18 mouse cellular contexts compared by ENCODE assay signal in the genomic region with DNA sequence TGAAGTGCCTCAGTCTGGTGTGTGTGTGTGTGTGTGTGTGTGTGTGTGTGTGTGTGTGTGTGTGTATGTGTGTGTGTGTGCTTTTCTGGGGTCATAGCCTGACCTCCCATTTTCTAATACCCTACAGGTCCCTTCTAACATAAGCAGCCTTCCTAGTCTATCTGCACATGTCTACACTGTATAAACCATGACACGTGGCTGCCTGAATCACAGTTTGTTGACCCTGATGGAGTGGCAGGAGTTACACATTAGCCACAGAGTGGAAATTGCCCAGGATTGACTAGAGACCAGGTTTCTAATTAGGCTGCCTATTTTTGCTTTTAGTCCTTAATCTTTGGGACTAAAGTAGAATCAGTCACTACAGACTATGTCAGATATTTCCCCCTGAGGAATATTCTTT. TPM values are rescaled to one million over a fixed set of nuclear protein-coding genes. Genes with fewer than 3 reads are reported as not detected.
DNase-seq lines count a peak whose midpoint lies in the region; ATAC-seq lines count a peak whose summit lies in the region.
"Had no signal": no experiment of that assay in that cellular context is flagged by ENCODE, and none has a peak within 500 bp of the region (broad histone marks: within the 10 kb centered on the region; RNA-seq: fewer than 3 reads in every experiment).

No protein-coding gene starts in this region.

- no peak overlapping the region for H3K4me3 ChIP-seq in liver, embryonic 12.5 days
- H3K4me3 ChIP-seq in stomach, embryonic 14.5 days (ENCODE audit: low read depth, low read length), result no peak overlapping the region
- H3K4me3 ChIP-seq: embryonic facial prominence, embryonic 12.5 days; heart, embryonic 12.5 days; midbrain, embryonic 13.5 days had no signal

- H3K27ac ChIP-seq in liver, embryonic 12.5 days, result no peak overlapping the region
- H3K27ac ChIP-seq in stomach, embryonic 14.5 days (ENCODE audit: low read length), result no peak overlapping the region
- H3K27ac ChIP-seq: embryonic facial prominence, embryonic 12.5 days; macrophage; midbrain, embryonic 13.5 days had no signal

- no peaks in the 10 kb centered on the region for H3K27me3 ChIP-seq in liver, embryonic 12.5 days (replicated peaks)
- H3K27me3 ChIP-seq in stomach, embryonic 14.5 days (ENCODE audit: control insufficient read depth, insufficient read depth, low read length), result no peaks in the 10 kb centered on the region
- H3K27me3 ChIP-seq: embryonic facial prominence, embryonic 12.5 days; midbrain, embryonic 13.5 days had no signal

- peak; percentile 64; the same call in 1 of the 2 replicates for ATAC-seq in liver, embryonic 12.5 days
- ATAC-seq in stomach, embryonic 14.5 days (ENCODE audit: insufficient number of reproducible peaks, insufficient read depth, low FRiP score, low read depth), result peak; percentile 77
- ATAC-seq: midbrain, embryonic 13.5 days had no signal

- H3K9me3 ChIP-seq in liver, embryonic 12.5 days (replicated peaks), result no peaks in the 10 kb centered on the region
- no peaks in the 10 kb centered on the region for H3K9me3 ChIP-seq in stomach, embryonic 14.5 days (ENCODE audit: control insufficient read depth, low read depth, low read length)
- H3K9me3 ChIP-seq: embryonic facial prominence, embryonic 12.5 days; heart, embryonic 12.5 days; midbrain, embryonic 13.5 days had no signal

- no peak overlapping the region for H3K4me2 ChIP-seq in liver, embryonic 12.5 days
- H3K4me2 ChIP-seq in stomach, embryonic 14.5 days (replicated peaks; ENCODE audit: low read depth, low read length), result no peak overlapping the region
- H3K4me2 ChIP-seq: embryonic facial prominence, embryonic 12.5 days; heart, embryonic 12.5 days; midbrain, embryonic 13.5 days had no signal

- WGBS in liver, embryonic 12.5 days (ENCODE audit: insufficient replicate concordance), result 30% methylated on average over 1 of the region's 1 CpGs
- 5% methylated on average over 1 of the region's 1 CpGs for WGBS in stomach, embryonic 14.5 days

- no peak overlapping the region for H3K9ac ChIP-seq in liver, embryonic 12.5 days
- H3K9ac ChIP-seq in stomach, embryonic 14.5 days (replicated peaks; ENCODE audit: low read depth, low read length), result no peak overlapping the region
- H3K9ac ChIP-seq: embryonic facial prominence, embryonic 12.5 days; heart, embryonic 12.5 days; midbrain, embryonic 13.5 days had no signal

- H3K36me3 ChIP-seq in liver, embryonic 12.5 days, result no peaks in the 10 kb centered on the region
- no peaks in the 10 kb centered on the region for H3K36me3 ChIP-seq in stomach, embryonic 14.5 days (ENCODE audit: control insufficient read depth, insufficient read depth, low read length)
- H3K36me3 ChIP-seq: embryonic facial prominence, embryonic 12.5 days; heart, embryonic 12.5 days; midbrain, embryonic 13.5 days had no signal

- no peaks in the 10 kb centered on the region for H3K4me1 ChIP-seq in liver, embryonic 12.5 days
- peaks cover 26% of the 10 kb centered on the region; the same call in 1 of the 2 replicates for H3K4me1 ChIP-seq in stomach, embryonic 14.5 days (ENCODE audit: control insufficient read depth, insufficient read depth, low read length)
- H3K4me1 ChIP-seq: midbrain, embryonic 13.5 days had no signal

- no peak for DNase-seq in liver
- DNase-seq in kidney, adult 8-10 months, result peak; percentile 83 to 86
- DNase-seq in kidney, postnatal 4 days, result peak; percentile 34 to 60
- DNase-seq in layer of hippocampus, adult 8-10 months (ENCODE audit: low spot score in 2 of 2), result no peak
- no peak for DNase-seq in left cerebral cortex, adult 18-20 months (ENCODE audit: low spot score in 2 of 2)
- no peak for DNase-seq in left cerebral cortex, adult 8-10 months (ENCODE audit: low spot score in 2 of 2)
- DNase-seq: cerebellum, adult 11 months; cerebellum, postnatal 36 days; gastrocnemius, postnatal 14 days; heart, postnatal 4 days; right cerebral cortex, postnatal 14 days had no signal

RNA-seq across cellular contexts. Expression of a gene that starts 1.3 kb away (rescaled TPM):
- polyA plus RNA-seq in liver, embryonic 12.5 days (2016; fragmentation: Nextera tagmentation; extraction: Ambion mirVana), result not detected in 2 replicates
- 0.14 TPM in 1 of 2 replicates, not detected in the other for polyA plus RNA-seq in stomach, embryonic 14.5 days (2014; fragmentation: Nextera tagmentation; extraction: Ambion mirVana)
- not detected for total RNA-seq in layer of hippocampus, adult 8-10 months (2022)
- under 1 TPM in 1 of 2 experiments, not detected in 1; 0.14 TPM for total RNA-seq in left cerebral cortex, adult 18-20 months (2021)
- total RNA-seq in left cerebral cortex, adult 8-10 months (2022), result under 1 TPM in 1 of 4 experiments, not detected in 3; 0.25 TPM
- polyA plus RNA-seq: embryonic facial prominence, embryonic 12.5 days; limb, embryonic 11.5 days; midbrain, embryonic 13.5 days had no signal

Comparison
In these comparisons a context has a peak if more than half of its experiments do, and no peak if none do; other contexts are left out.
1. DNase-seq: peak in kidney, adult 8-10 months (2 of 2) and kidney, postnatal 4 days (2 of 2); none in liver (single experiment), layer of hippocampus, adult 8-10 months (0 of 2), left cerebral cortex, adult 18-20 months (0 of 2) and left cerebral cortex, adult 8-10 months (0 of 2).